Mouse (Mus musculus) cerebellum, postnatal 10 days (tissue): ENCODE results near the gene Olfr988.
"Not testable (repeated sequence)": the region's sequence is repeated elsewhere in the genome, so short reads cannot be mapped to it uniquely, and the experiment has no call there.

Experiments
- DNase-seq, 2 experiments: peaks; one replicate each; pipeline ENCODE4 v3.0.0; 2021; ENCODE audit warnings: mixed read lengths in 2 of 2

Gene Olfr988

GRCm38 (mm10) chr2:85363127-85363526 is at the start of gene Olfr988:
Gene Olfr988, minus strand, starts transcription at chr2:85363227.
- not testable (repeated sequence) for DNase-seq

- DNase-seq: no peak
Observed at GRCm38 (mm10) chr2:85409369-85409768, 46.3 kb upstream of the Olfr988 start, which contains the start of gene Olfr992. Gene Olfr992, minus strand, starts transcription at chr2:85409469.

- DNase-seq: no peak
Observed at GRCm38 (mm10) chr2:85339972-85340371, 23.1 kb downstream of the Olfr988 start.

DNA sequence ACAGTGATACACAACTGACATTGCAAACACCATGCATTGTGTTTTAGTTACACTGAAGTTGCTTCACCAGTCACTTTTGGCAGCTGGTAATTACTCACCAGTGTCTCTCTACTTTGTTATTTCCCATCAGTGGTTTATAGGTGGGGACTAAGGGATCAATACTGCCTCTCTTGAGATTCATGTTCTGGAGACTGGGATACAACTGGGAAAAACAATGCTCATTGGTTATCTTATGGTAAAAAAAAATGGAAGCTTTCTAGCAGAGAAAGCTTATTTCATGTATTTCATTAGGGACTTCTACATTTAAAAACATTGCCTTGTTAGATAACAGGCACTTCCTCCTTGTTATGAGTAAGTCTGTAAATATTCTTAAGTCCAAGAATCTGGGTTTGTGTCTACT is 23.8 kb downstream of the Olfr988 start, which contains the start of gene Olfr987:
Olfr987 (minus strand) TSS at position 101 of the 400 bp plus-strand sequence.
- not testable (repeated sequence) for DNase-seq

DNA sequence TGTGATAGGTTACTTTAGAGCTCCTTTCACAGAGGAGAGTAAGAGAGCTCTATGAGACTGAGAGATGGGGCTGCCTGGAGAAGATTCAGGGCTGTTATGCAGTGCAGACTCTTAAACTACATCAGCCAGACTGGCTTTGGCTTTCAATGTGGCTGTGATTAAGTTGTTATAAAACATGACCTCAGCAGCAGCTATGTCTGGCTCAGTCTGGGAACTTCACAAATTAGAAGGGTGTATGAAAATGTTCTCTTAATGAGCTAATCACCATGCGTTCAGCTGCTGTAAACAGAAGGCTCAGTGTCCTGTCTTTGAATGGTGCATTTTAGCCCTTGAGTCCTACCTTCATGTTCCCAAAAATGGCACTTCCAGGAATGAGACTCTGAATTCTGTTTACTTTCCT is 43.9 kb downstream of the Olfr988 start:
- no peak for DNase-seq
